Mouse (Mus musculus) ES-Bruce4 (cell line): Measurements from ENCODE around the gene Kif26b. TPM values are rescaled to one million over a fixed set of nuclear protein-coding genes. Genes with fewer than 3 reads are reported as not detected.

Experiments
- H3K27ac ChIP-seq: 2 replicates; pipeline ENCODE4 v1.5.1; 2012; ENCODE audit warnings: low read length, inconsistent platforms; ENCODE audit not compliant: insufficient read depth
- H3K27me3 ChIP-seq: 2 replicates; pipeline ENCODE4 v1.6.1; 2012; ENCODE audit warnings: mild to moderate bottlenecking, low read length, inconsistent platforms; ENCODE audit not compliant: control insufficient read depth, poor library complexity, insufficient read depth, severe bottlenecking
- H3K36me3 ChIP-seq: 2 replicates; pipeline ENCODE4 v1.6.1; 2012; ENCODE audit warnings: inconsistent platforms, mild to moderate bottlenecking, low read length, moderate library complexity; ENCODE audit not compliant: control insufficient read depth, poor library complexity, insufficient read depth, severe bottlenecking
- H3K4me1 ChIP-seq: one replicate; pipeline ENCODE4 v1.8.1; 2011; ENCODE audit warnings: low read length; ENCODE audit not compliant: control insufficient read depth, insufficient read depth
- H3K4me3 ChIP-seq: 2 replicates; pipeline ENCODE4 v1.5.1; 2011; ENCODE audit warnings: low read depth, mild to moderate bottlenecking, low read length
- H3K9ac ChIP-seq: 2 replicates; pipeline ENCODE4 v1.6.1; 2012; ENCODE audit warnings: low read depth, mild to moderate bottlenecking, inconsistent platforms; ENCODE audit not compliant: poor library complexity, severe bottlenecking
- H3K9me3 ChIP-seq: replicated peaks from 2 replicates; pipeline ENCODE4 v1.6.1; 2012; ENCODE audit warnings: mild to moderate bottlenecking, low read length, inconsistent platforms; ENCODE audit not compliant: control insufficient read depth, poor library complexity, insufficient read depth, severe bottlenecking
- CTCF ChIP-seq: IDR thresholded peaks from one replicate; pipeline ENCODE4 v1.8.1; 2011; ENCODE audit warnings: low read depth, low read length
- EP300 ChIP-seq: IDR thresholded peaks from 2 replicates; pipeline ENCODE4 v1.6.1; 2011; ENCODE audit warnings: low read depth, low read length; ENCODE audit not compliant: insufficient read depth
- POLR2A ChIP-seq: IDR thresholded peaks from one replicate; pipeline ENCODE4 v1.8.1; 2011; ENCODE audit warnings: low read length; ENCODE audit not compliant: insufficient read depth
- polyA plus RNA-seq: library from polyadenylated mRNA; stranded (reverse); fragments of >200 nt; gene quantifications from 2 replicates; pipeline ENCODE4 v1.2.4, GENCODE M21; 2011; ENCODE audit warnings: low read depth; ENCODE audit not compliant: missing spikeins, insufficient read depth, insufficient read length

Kif26b gene
- polyA plus RNA-seq, 1 experiment = 0.31 TPM

DNA sequence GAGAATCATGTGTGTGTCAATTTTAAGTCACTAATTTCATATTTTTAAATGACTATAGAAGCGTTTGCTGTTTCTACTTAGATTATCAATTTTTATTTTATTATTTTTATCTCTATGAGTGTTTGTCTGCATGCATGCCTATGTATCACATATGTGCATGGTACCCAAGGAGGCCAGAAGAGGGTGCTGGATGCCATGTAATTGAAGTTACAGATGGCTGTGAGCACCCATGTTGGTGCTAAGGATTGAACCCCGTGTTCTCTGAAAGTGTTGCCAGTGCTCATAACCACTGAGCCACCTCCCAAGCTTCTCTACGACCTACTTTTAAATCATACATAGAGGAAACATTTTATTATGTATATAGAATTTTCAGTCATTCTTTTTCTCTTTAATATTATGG is 68.2 kb downstream of the Kif26b start:
- H3K9ac ChIP-seq = no peak overlapping the region
- no peaks in the 10 kb centered on the region for H3K4me1 ChIP-seq
- no peaks in the 10 kb centered on the region for H3K27me3 ChIP-seq
- H3K9me3 ChIP-seq = no peaks in the 10 kb centered on the region
- H3K36me3 ChIP-seq = no peaks in the 10 kb centered on the region
- H3K27ac ChIP-seq = no peak overlapping the region
- TF ChIP-seq POLR2A (no peak), CTCF (no peak), EP300 (no peak)
- H3K4me3 ChIP-seq = no peak overlapping the region

DNA sequence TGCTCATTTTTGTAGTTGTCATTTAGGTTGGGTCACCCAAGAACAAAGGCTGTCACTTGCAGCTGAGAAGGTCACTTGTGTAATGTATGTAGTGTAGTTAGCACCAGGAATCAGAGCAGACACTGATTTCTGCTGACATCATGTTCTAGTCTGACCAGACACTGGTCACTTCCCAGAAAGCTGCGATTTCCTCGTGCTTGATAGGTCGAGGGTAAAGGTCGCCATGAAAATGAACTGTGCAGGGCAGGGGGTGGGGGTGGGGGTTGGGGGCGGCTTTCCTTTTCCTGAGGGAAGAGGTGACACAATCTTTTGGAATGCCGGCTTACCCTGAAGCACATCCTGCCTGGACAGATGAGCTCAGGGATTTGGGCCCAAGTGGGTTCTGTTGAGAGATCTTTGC is 68.8 kb downstream of the Kif26b start:
- H3K4me3 ChIP-seq = no peak overlapping the region
- H3K4me1 ChIP-seq = no peaks in the 10 kb centered on the region
- no peaks in the 10 kb centered on the region for H3K36me3 ChIP-seq
- H3K9me3 ChIP-seq = no peaks in the 10 kb centered on the region
- no peak for TF ChIP-seq EP300
- TF ChIP-seq POLR2A = no peak
- TF ChIP-seq CTCF = no peak
- no peaks in the 10 kb centered on the region for H3K27me3 ChIP-seq
- no peak overlapping the region for H3K9ac ChIP-seq
- no peak overlapping the region for H3K27ac ChIP-seq

DNA sequence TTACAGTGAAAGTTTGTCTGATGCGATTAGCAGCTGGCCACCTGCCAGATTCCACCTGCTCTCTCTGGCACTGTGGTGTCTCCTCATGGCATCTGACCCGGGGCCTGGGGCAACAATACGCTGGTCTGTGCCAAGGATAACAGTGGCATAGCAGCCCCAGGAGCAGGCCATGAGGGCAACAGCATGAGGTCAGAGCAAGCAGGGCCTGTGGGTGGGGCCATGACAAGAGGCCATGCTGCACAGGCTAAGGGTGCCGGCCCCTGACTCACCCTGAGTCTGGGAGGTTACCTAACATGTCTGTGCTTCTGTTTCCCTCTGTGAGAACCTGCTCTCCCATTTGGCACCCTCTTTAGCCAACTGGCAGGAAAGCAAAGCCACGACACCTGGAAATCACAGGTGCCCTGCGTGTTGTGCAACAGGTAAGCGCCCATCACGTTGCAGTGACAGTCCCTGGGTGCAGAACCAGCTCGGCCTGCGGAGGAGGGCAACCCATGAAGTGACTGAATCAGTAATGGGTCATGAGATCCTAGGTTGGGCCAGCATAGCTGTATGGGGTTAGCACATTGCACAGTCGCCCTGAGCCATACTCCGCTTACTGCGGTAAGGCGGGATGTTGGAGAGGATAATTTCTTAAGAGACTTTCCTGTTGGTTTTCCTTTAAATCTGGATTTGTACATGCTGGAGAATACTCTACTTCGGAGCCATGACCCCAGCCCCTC is 72.1 kb downstream of the Kif26b start:
- Histone ChIP-seq H3K27ac (no peak overlapping the region), H3K9ac (no peak overlapping the region), H3K4me3 (no peak overlapping the region), H3K4me1 (no peaks in the 10 kb centered on the region), H3K9me3 (no peaks in the 10 kb centered on the region), H3K27me3 (no peaks in the 10 kb centered on the region), H3K36me3 (no peaks in the 10 kb centered on the region)
- no peak for TF ChIP-seq CTCF
- TF ChIP-seq POLR2A = no peak
- no peak for TF ChIP-seq EP300

DNA sequence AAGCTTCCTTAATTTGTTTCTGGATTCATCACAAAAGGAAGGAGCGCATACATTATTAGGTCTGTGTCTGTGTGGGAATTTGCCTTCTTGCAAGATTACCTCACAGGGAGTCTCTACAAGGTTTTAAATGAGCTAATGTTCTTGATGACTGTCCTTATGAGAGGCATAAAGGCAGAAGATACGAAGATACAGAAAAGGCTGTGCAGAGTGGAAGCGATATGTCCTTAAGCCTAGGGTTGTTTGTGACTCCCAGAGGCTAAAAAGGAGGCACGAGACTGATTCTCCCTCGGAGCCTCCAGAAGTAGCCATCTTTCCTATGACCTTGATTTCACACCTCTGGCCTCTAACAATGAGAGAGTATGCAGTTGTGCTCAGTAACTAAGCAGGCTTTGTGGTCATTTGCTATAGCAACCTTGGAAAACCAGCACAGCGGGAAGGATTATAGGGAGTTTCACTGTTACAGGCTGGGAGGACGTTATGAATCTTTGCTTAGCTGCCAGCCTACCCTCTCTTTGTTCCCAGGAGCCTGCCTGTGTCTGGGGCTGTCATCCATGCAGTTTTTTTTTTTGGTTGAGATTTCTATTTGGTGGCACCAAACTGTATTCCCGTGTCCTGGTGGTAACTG is 80.3 kb downstream of the Kif26b start:
- TF ChIP-seq POLR2A = no peak
- no peak for TF ChIP-seq EP300
- no peak for TF ChIP-seq CTCF
- H3K4me1 ChIP-seq = no peaks in the 10 kb centered on the region
- H3K9ac ChIP-seq = no peak overlapping the region
- no peaks in the 10 kb centered on the region; the same call in 1 of the 2 replicates for H3K9me3 ChIP-seq
- no peak overlapping the region for H3K4me3 ChIP-seq
- H3K36me3 ChIP-seq = no peaks in the 10 kb centered on the region
- H3K27ac ChIP-seq = no peak overlapping the region
- no peaks in the 10 kb centered on the region for H3K27me3 ChIP-seq

DNA sequence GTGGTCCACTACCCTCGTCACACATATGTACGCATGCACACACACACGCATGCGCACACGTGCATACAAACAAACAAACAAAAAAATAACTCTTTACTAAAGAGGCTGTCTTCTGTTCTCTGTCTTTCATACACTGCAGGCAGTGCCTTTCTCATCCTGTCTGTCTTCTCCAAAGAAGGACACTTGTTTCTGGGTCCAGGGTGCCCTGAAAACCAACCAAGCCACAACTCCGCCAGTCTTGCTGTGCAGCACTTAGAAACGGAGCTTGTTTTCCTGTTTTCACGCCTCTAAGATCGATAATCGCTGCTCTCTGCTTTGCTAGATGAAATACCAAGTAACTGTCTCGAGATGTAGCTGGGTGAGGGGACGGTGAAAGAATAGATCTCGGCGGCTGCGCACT is 82.6 kb downstream of the Kif26b start:
- no peaks in the 10 kb centered on the region for H3K4me1 ChIP-seq
- no peaks in the 10 kb centered on the region for H3K27me3 ChIP-seq
- H3K36me3 ChIP-seq = no peaks in the 10 kb centered on the region
- H3K9ac ChIP-seq = no peak overlapping the region
- no peak overlapping the region for H3K27ac ChIP-seq
- H3K9me3 ChIP-seq = no peaks in the 10 kb centered on the region; the same call in 1 of the 2 replicates
- H3K4me3 ChIP-seq = no peak overlapping the region
- TF ChIP-seq EP300 (no peak), CTCF (no peak), POLR2A (no peak)

DNA sequence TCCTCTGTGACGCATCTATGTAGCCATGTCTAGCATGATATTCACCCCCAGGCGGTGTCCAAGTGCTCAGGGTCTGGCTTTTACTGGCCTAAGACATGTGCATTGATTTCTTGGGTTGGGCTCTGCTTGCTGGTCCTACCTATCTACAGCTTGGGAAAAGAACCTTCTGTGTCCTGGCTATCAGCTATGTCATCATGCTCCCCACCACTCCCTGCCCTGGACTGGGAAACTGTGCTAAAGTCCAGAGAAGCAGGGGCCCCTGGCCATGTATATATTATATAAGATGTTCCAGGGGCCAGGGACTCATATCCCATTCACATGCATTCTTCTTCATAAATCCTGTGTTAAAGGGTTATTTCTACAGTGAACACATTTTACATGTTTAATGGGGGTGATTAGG is 92.4 kb downstream of the Kif26b start:
- Histone ChIP-seq H3K36me3 (no peaks in the 10 kb centered on the region), H3K9ac (no peak overlapping the region), H3K4me1 (peaks cover 1% of the 10 kb centered on the region), H3K27ac (no peak overlapping the region), H3K4me3 (no peak overlapping the region), H3K27me3 (no peaks in the 10 kb centered on the region), H3K9me3 (no peaks in the 10 kb centered on the region)
- no peak for TF ChIP-seq POLR2A
- no peak for TF ChIP-seq CTCF
- no peak for TF ChIP-seq EP300
